Mouse (Mus musculus) heart, postnatal 14 days (tissue): Measurements from ENCODE around the gene Cyp1a2. TPM values are rescaled to one million over a fixed set of nuclear protein-coding genes. Genes with fewer than 3 reads are reported as not detected.
A peak's percentile ranks its signal among the peaks of the same experiment; 100 is the strongest.

Source experiments
- DNase-seq, 2 experiments: peaks; one replicate each; pipeline ENCODE4 v3.0.0; 2021 to 2022
- intact Hi-C: fragments of 180-260 bp; cut with DNase I; formaldehyde crosslinking; loops from one replicate; pipeline ENCODE4 v1.15.1; 2025
- total RNA-seq, 2 experiments: library from RNA; stranded (reverse); gene quantifications; 2 replicates each; pipeline ENCODE4 v1.2.3; 2021

Gene Cyp1a2
- total RNA-seq, 2 experiments from 2014 or later, result not detected

DNA sequence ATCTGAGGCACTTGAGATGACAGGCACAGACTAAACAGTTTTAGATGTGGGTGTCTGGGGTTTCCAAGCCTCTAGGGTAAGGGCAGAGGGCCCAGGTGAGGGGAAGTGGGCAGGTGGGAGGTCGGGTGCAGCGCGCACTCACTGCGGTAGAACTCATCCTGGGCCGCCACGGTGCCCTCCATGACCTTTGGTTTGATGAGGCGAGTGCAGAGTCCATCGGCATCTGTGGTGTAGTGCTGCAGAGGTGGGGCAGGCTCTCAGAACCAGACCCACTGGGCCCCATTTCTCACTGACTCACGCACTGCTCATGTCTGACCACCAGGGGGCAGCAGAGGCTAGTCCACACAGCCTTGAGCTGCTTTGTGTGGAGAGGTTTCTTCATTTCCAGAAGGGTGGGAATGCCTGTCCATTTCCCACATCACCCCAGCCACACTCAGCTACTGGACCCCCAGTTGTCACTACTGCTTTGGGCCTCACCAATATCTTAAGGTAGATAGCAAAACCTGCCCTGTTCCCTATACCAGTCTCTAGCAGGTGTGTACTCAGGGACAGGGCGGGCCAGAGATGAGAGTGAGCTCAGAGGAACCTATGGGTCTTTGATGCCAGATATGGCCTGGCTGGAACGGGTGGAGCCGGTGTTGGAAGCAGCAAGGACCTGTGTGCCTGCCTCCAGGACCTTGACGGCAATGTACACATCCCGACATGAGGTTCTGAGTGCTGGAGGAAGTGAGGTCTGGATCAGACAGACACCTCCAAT is 54.2 kb downstream of the Cyp1a2 start:
- DNase-seq, result peak; percentile 85 to 91
- intact Hi-C loops, result loop anchor here (1.0 to 5.0 kb wide), 3 partner anchors 16 to 87 kb away; no protein-coding TSS in a partner anchor

DNA sequence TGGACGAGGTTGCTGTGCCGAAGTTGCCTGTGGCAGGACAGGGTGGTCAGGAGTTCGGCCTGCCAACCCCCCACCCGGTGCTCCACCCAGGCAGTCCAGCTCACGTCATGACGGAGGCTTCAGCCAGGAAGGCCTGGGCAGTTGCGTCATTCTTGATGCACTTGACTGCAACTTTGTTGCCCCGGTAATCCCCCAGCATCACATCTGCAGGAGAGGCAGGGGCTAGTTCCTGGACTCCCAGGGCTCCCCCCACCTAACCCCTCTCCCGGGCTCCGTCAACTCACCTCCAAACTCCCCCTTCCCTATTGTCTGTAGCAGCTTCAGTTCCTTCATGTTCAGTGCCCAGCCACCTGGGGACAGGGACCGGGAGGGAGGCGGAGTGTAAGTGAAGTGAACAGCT is 54.8 kb downstream of the Cyp1a2 start:
- intact Hi-C loops, result loop anchor here (1.0 to 5.0 kb wide), 3 partner anchors 17 to 86 kb away; no protein-coding TSS in a partner anchor

DNA sequence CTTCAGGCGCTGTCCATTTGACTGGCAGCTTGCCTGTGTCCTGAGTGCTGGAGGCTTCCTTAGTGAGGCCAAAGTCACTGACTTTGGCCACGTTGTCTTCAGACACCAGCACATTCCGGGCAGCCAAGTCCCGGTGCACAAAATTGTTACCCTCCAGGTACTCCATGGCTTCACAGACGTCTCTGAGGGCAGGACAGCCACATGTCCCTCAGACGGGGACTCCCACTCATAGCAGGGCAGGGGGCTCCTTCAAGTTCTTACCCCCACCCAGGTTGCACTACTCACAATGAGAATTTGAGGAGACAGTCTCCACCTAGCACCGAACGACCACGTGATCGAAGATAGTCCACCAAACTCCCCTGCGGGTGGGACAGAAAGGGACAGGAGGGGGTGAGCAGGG is 55.6 kb downstream of the Cyp1a2 start:
- intact Hi-C loops, result loop anchor here (5.0 kb wide), 1 partner anchor 86 kb away; no protein-coding TSS in a partner anchor
- DNase-seq, result no peak

More for the DNA sequence above, 54.8 kb downstream of the Cyp1a2 start:
- DNase-seq, result no peak

DNA sequence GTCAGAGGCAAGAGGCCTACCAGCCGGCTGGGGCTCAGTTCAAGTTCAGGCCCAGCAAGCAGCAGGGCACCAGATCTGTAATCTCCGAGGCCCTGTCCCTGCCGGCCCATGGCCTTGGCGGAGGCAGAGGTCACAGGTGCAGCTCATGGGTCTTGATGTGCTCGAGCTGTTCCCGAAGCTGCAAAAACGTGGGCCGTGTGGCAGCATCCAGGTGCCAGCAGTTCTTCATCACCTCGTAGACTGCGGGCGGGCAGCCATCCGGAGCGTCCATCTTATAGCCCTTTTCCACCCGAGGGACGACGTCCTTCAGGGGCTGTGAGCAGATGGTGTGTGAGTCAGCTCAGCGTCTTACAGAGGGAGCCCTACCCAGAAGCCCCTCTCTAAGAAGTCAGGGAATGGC is 56.3 kb downstream of the Cyp1a2 start:
- intact Hi-C loops, result loop anchor here (5.0 kb wide), 1 partner anchor 85 kb away; no protein-coding TSS in a partner anchor
- no peak for DNase-seq

Other genes starting within 250 kb of the Cyp1a2 start
- gene Ppcdc, start 243.6 kb downstream of the Cyp1a2 start, total RNA-seq, result 1 to 10 TPM; 9.0 to 9.3 TPM
- 1 to 10 TPM; 7.4 to 7.7 TPM for gene Scamp5, start 215.6 kb downstream of the Cyp1a2 start, total RNA-seq
- gene Rpp25, start 179.7 kb downstream of the Cyp1a2 start, total RNA-seq, result 1 to 10 TPM; 1.5 to 1.8 TPM
- 1,000 to 10,000 TPM; 2,287 to 2,318 TPM for gene Cox5a, start 162.4 kb downstream of the Cyp1a2 start, total RNA-seq
- 1 to 10 TPM; 5.0 to 5.9 TPM for gene Fam219b, start 146.2 kb downstream of the Cyp1a2 start, total RNA-seq
- 100 to 1,000 TPM; 162 to 176 TPM for gene Mpi, start 130.9 kb downstream of the Cyp1a2 start, total RNA-seq
- 10 to 100 TPM; 28.0 to 32.7 TPM for gene Scamp2, start 122.8 kb downstream of the Cyp1a2 start, total RNA-seq
- 1 to 10 TPM; 8.9 to 9.1 TPM for gene Ulk3, start 94.3 kb downstream of the Cyp1a2 start, total RNA-seq
- gene Cplx3, start 77.4 kb downstream of the Cyp1a2 start, total RNA-seq, result not detected
- not detected for gene Lman1l, start 62.9 kb downstream of the Cyp1a2 start, total RNA-seq
- 10 to 100 TPM; 26.9 to 34.1 TPM for gene Csk, start 30.1 kb downstream of the Cyp1a2 start, total RNA-seq
- not detected for gene Cyp1a1, start 4.2 kb upstream of the Cyp1a2 start, total RNA-seq
- 1 to 10 TPM; 6.6 to 7.4 TPM for gene Edc3, start 24.8 kb upstream of the Cyp1a2 start, total RNA-seq
- gene Clk3, start 82.2 kb upstream of the Cyp1a2 start, total RNA-seq, result 10 to 100 TPM; 32.7 to 40.8 TPM
- 1 to 10 TPM; 3.6 to 4.5 TPM for gene Arid3b, start 153.1 kb upstream of the Cyp1a2 start, total RNA-seq
- gene Ubl7, start 227.3 kb upstream of the Cyp1a2 start, total RNA-seq, result 10 to 100 TPM; 70.7 to 73.5 TPM